ENCODE assay signal across 8 mouse cellular contexts in the genomic region with DNA sequence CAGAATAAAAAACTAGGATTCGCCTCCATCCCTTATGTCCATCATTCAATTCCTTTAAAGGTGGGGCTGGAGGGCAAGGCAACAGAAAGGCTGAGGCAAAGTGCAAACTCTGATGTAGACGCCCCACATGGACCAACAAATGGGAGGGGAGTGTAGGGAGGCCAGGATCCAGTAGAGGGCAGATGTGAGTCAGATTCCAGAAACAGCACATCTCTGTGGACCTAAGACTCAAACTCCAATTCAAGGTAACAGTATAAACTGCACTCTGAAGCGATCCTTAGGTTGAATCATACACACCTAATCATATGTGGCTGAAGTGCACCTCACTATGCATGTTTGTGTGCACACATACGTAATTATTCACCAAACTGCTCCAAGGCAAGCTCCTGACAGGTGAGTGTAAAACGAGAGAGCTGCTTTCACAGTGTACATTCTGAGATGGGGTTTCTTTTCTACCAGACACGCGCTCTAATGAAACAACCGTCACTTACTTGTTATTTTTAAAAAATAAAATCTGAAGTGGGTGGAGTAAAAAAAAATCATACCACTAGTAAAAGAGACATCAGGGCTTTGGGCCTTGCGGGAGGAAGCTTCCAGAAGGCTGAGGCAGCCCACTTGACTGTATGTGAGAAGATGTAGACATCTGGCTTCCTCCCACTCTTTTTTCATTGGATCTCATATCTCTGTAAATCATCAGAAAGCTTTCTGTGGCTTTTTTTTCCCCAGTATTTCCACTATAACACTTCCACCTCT.
DNase-seq lines count a peak whose midpoint lies in the region; ATAC-seq lines count a peak whose summit lies in the region.

No protein-coding gene starts in this region.

- H3K4me1 ChIP-seq in forebrain, embryonic 11.5 days (replicated peaks; ENCODE audit: control insufficient read depth, insufficient read depth, low read length): no peaks in the 10 kb centered on the region
- peaks cover 22% of the 10 kb centered on the region for H3K4me1 ChIP-seq in limb, embryonic 10.5 days

- H3K27ac ChIP-seq in forebrain, embryonic 11.5 days (ENCODE audit: low read depth, low read length): no peak overlapping the region
- no peak overlapping the region for H3K27ac ChIP-seq in limb, embryonic 10.5 days

- H3K4me2 ChIP-seq in forebrain, embryonic 11.5 days (ENCODE audit: low read depth, low read length, severe bottlenecking): no peak overlapping the region

- DNase-seq in 416B (ENCODE audit: low read depth): peak; percentile 65
- peak; percentile 48 for DNase-seq in c-Kit-negative CD71-positive TER-119-positive erythroid progenitor cells, embryonic 14.5 days (ENCODE audit: low read depth, low spot score)
- peak; percentile 79 for DNase-seq in forebrain, embryonic 11.5 days (ENCODE audit: low spot score)
- peak; percentile 79 for DNase-seq in kidney, adult 18-20 months
- DNase-seq in limb, embryonic 10.5 days (ENCODE audit: low spot score): peak; percentile 62
- peak; percentile 70 for DNase-seq in naive thymus-derived CD4-positive, alpha-beta T cell, adult 2 months (ENCODE audit: low read depth)
- DNase-seq in thymus, postnatal 4 days: peak; percentile 73

- no peak overlapping the region for H3K9ac ChIP-seq in forebrain, embryonic 11.5 days (ENCODE audit: low read length)

- H3K4me3 ChIP-seq in forebrain, embryonic 11.5 days (ENCODE audit: low read depth, low read length): no peak overlapping the region
- no peak overlapping the region for H3K4me3 ChIP-seq in limb, embryonic 10.5 days

- no peaks in the 10 kb centered on the region for H3K36me3 ChIP-seq in forebrain, embryonic 11.5 days (ENCODE audit: control insufficient read depth, insufficient read depth, low read length)
- H3K36me3 ChIP-seq in limb, embryonic 10.5 days: no peaks in the 10 kb centered on the region

- peak; percentile 77 for ATAC-seq in CD4-positive, CD25-positive, alpha-beta regulatory T cell, adult 4 months
- peak; percentile 51; the same call in 1 of the 2 replicates for ATAC-seq in forebrain, embryonic 11.5 days (replicated peaks; ENCODE audit: low FRiP score)

- WGBS in forebrain, embryonic 11.5 days: 59% methylated on average over 9 of the region's 9 CpGs
- WGBS in limb, embryonic 10.5 days: 58% methylated on average over 9 of the region's 9 CpGs

- no peaks in the 10 kb centered on the region for H3K9me3 ChIP-seq in forebrain, embryonic 11.5 days (ENCODE audit: control insufficient read depth, low read length)
- no peaks in the 10 kb centered on the region for H3K9me3 ChIP-seq in limb, embryonic 10.5 days (replicated peaks)

- no peaks in the 10 kb centered on the region; the same call in 1 of the 2 replicates for H3K27me3 ChIP-seq in forebrain, embryonic 11.5 days (ENCODE audit: control insufficient read depth, insufficient read depth, low read length)
- no peaks in the 10 kb centered on the region for H3K27me3 ChIP-seq in limb, embryonic 10.5 days (ENCODE audit: low read depth, poor library complexity, severe bottlenecking)
